In the genomic region with DNA sequence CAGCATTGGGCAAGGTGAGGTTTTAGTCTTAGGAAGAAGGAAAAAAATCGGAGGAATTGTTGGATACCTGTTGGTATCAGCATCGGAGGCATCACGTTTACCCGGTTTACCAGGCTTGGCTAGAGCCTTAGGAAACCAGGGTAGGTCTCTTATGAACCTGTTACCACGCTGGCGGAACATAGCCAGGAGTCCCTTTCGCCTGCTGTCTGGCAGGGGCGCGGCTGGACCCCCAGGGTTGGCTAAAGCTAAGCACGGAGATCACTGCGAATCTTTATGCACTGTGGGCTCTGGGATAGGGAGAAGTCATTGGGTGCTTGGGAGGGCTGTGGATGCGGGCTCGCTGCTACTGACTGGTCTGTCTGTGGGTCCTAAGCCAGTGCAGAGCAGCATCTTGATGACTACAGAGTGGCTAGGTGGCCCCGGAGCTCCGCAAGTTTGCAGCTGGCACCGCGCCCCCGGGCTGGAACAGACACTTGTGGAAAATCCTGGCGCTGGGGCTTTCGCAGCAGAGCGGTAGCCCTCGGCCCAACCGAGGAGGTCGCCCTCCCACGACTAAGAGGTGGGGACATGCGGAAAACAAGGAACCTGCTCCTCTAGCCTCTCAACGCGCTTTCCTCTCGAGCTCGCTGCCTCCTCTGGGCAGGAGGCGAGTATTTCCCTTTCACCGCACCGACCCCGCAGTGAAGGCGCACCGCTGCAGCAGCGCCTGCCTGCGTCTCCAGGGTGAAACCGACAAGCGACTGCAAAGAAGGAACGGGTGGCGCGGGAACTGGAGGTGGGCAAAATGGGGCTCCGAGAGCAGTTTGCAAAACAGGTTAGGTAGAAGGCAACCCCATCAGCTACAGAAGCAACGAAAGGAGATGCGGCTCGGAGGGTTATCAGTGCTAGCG, we compare ENCODE assay signal across 8 mouse cellular contexts. TPM values are rescaled to one million over a fixed set of nuclear protein-coding genes. Genes with fewer than 3 reads are reported as not detected.
A peak's percentile ranks its signal among the peaks of the same experiment; 100 is the strongest.
DNase-seq lines count a peak whose midpoint lies in the region; ATAC-seq lines count a peak whose summit lies in the region.

No protein-coding gene starts in this region.

- H3K4me3 ChIP-seq in embryonic facial prominence, embryonic 11.5 days (ENCODE audit: low read depth, low read length): peak overlapping the region; percentile 46
- H3K4me3 ChIP-seq in hindbrain, embryonic 11.5 days (ENCODE audit: low read depth, low read length): peak overlapping the region; percentile 54
- peak overlapping the region; percentile 46 for H3K4me3 ChIP-seq in limb, embryonic 13.5 days

- 0 out of 2 replicates have a peak overlapping the region, but pooled peaks have one; percentile 7 for H3K9ac ChIP-seq in embryonic facial prominence, embryonic 11.5 days (replicated peaks; ENCODE audit: low read length)
- H3K9ac ChIP-seq in hindbrain, embryonic 11.5 days (ENCODE audit: low read depth, low read length): peak overlapping the region; percentile 42
- peak overlapping the region; percentile 48; the same call in 1 of the 2 replicates for H3K9ac ChIP-seq in limb, embryonic 13.5 days

- no peaks in the 10 kb centered on the region for H3K36me3 ChIP-seq in embryonic facial prominence, embryonic 11.5 days (replicated peaks; ENCODE audit: control insufficient read depth, insufficient read depth, low read depth, low read length)
- no peaks in the 10 kb centered on the region for H3K36me3 ChIP-seq in hindbrain, embryonic 11.5 days (ENCODE audit: control insufficient read depth, insufficient read depth, low read length)
- no peaks in the 10 kb centered on the region for H3K36me3 ChIP-seq in limb, embryonic 13.5 days

- peak overlapping the region; percentile 89 for H3K4me2 ChIP-seq in embryonic facial prominence, embryonic 11.5 days (ENCODE audit: low read depth, low read length)
- peak overlapping the region; percentile 95 for H3K4me2 ChIP-seq in hindbrain, embryonic 11.5 days (replicated peaks; ENCODE audit: low read depth, low read length)
- peak overlapping the region; percentile 84 for H3K4me2 ChIP-seq in limb, embryonic 13.5 days (replicated peaks)

- H3K9me3 ChIP-seq in embryonic facial prominence, embryonic 11.5 days (replicated peaks; ENCODE audit: control insufficient read depth, low read length): no peaks in the 10 kb centered on the region
- H3K9me3 ChIP-seq in hindbrain, embryonic 11.5 days (ENCODE audit: control insufficient read depth, low read length): no peaks in the 10 kb centered on the region
- H3K9me3 ChIP-seq in limb, embryonic 13.5 days: no peaks in the 10 kb centered on the region

- no peak overlapping the region for H3K27ac ChIP-seq in embryonic facial prominence, embryonic 11.5 days (replicated peaks; ENCODE audit: low read depth, low read length)
- H3K27ac ChIP-seq in hindbrain, embryonic 11.5 days (ENCODE audit: low read depth, low read length): no peak overlapping the region
- H3K27ac ChIP-seq in limb, embryonic 13.5 days: no peak overlapping the region

- WGBS in embryonic facial prominence, embryonic 11.5 days: under 1% methylated on average over 48 of the region's 48 CpGs
- WGBS in hindbrain, embryonic 11.5 days: under 1% methylated on average over 48 of the region's 48 CpGs
- WGBS in limb, embryonic 13.5 days: 1% methylated on average over 48 of the region's 48 CpGs

- DNase-seq in testis, postnatal 10 days (ENCODE audit: low spot score): peak; percentile 47
- DNase-seq in testis, postnatal 14 days (ENCODE audit: low spot score): no peak
- DNase-seq in embryonic facial prominence, embryonic 11.5 days (ENCODE audit: low spot score): peak; percentile 33
- peak; percentile 64 for DNase-seq in hindbrain, embryonic 11.5 days (ENCODE audit: low spot score)
- DNase-seq in right cerebral cortex, postnatal 10 days (ENCODE audit: low spot score in 2 of 2): peak; percentile 57 to 68
- no peak for DNase-seq in urinary bladder, postnatal 25 days (ENCODE audit: low spot score)
- DNase-seq in gastrocnemius, adult 8-10 months (ENCODE audit: low spot score in 2 of 2): no peak

- no peaks in the 10 kb centered on the region for H3K4me1 ChIP-seq in embryonic facial prominence, embryonic 11.5 days (ENCODE audit: control insufficient read depth, insufficient read depth, low read length)
- H3K4me1 ChIP-seq in hindbrain, embryonic 11.5 days (replicated peaks; ENCODE audit: control insufficient read depth, insufficient read depth, low read length): no peaks in the 10 kb centered on the region
- peaks cover 20% of the 10 kb centered on the region for H3K4me1 ChIP-seq in limb, embryonic 13.5 days

- ATAC-seq in embryonic facial prominence, embryonic 11.5 days (replicated peaks; ENCODE audit: insufficient number of reproducible peaks, low FRiP score, low TSS enrichment, low read depth): 0 out of 2 replicates have a peak, but pooled peaks have one; percentile 37
- peak; percentile 38 for ATAC-seq in hindbrain, embryonic 11.5 days (ENCODE audit: low FRiP score)
- no peak for ATAC-seq in limb, embryonic 13.5 days (ENCODE audit: low FRiP score, low read depth)

- H3K27me3 ChIP-seq in embryonic facial prominence, embryonic 11.5 days (ENCODE audit: control insufficient read depth, insufficient read depth, low read length): peaks cover 25% of the 10 kb centered on the region
- H3K27me3 ChIP-seq in hindbrain, embryonic 11.5 days (ENCODE audit: control insufficient read depth, insufficient read depth, low read length): peaks cover 12% of the 10 kb centered on the region
- peaks cover 80% of the 10 kb centered on the region for H3K27me3 ChIP-seq in limb, embryonic 13.5 days

RNA-seq across cellular contexts. Expression of a gene that starts 0.9 kb away (rescaled TPM):
- 0.93 and 1.2 TPM in 2 replicates for polyA plus RNA-seq in embryonic facial prominence, embryonic 11.5 days (2014; fragmentation: Nextera tagmentation; extraction: Ambion mirVana)
- 4.4 and 4.7 TPM in 2 replicates for polyA plus RNA-seq in hindbrain, embryonic 11.5 days (2014; fragmentation: Nextera tagmentation; extraction: Ambion mirVana)
- 3.4 and 3.9 TPM in 2 replicates for polyA plus RNA-seq in limb, embryonic 13.5 days (2015; fragmentation: Nextera tagmentation; extraction: Ambion mirVana)
- under 1 TPM in 1 of 4 experiments, not detected in 3; 0.11 TPM for total RNA-seq in gastrocnemius, adult 8-10 months (2022)

Comparison
In these comparisons a context has a peak if more than half of its experiments do, and no peak if none do; other contexts are left out.
1. DNase-seq: peak in testis, postnatal 10 days (single experiment), embryonic facial prominence, embryonic 11.5 days (single experiment), hindbrain, embryonic 11.5 days (single experiment) and right cerebral cortex, postnatal 10 days (2 of 2); none in testis, postnatal 14 days (single experiment), urinary bladder, postnatal 25 days (single experiment) and gastrocnemius, adult 8-10 months (0 of 2).
2. Peak in every context shown above with its lines, with median percentiles within 50 percentile points of each other: H3K4me2 ChIP-seq, H3K4me3 ChIP-seq and H3K9ac ChIP-seq.